Mouse (Mus musculus) large intestine, adult 2 months (tissue): ENCODE measurements around the gene Otud3. TPM values are rescaled to one million over a fixed set of nuclear protein-coding genes. Genes with fewer than 3 reads are reported as not detected.
A peak's percentile ranks its signal among the peaks of the same experiment; 100 is the strongest.

Experiments
- DNase-seq: peaks from one replicate; pipeline ENCODE4 v3.0.0-alpha.2; 2012; ENCODE audit warnings: low read depth, low spot score
- WGBS: fragments of 180-500 bp; shearing (Covaris S2); methylation state at CpG from one replicate; pipeline ENCODE4 v1.1.7; 2018; 5-methylcytosine and 5-hydroxymethylcytosine counted together
- polyA plus RNA-seq: library from polyadenylated mRNA; depleted of rRNA; stranded (reverse); fragments of >200 nt; gene quantifications from 2 replicates; pipeline ENCODE4 v1.2.3, GENCODE M21; 2012; rRNA removed

The Otud3 gene
- polyA plus RNA-seq: 5.5 and 10.8 TPM in 2 replicates

DNA sequence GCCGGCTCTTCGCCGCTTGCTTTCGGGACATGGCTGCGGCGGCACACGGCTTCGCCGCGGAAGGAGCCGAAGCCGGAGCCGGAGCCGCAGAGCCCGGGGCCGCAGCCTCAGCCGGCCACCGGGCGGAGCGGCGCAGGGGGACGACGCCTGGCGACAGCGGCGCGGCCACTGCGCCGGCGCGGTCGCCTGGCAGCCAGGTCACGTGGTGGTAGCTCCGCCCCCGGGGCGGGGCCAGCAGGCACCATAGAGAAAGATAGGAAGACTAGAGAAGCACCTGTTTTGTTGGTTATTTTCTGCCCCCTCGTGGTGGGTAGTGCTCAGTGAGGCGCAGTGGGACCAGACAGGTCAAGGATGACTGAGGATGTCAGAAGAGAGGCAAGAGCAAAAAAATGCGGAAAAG, at the start of gene Otud3:
TSS of gene Otud3 (minus strand) at position 149 of the 400 bp plus-strand sequence.
- 1% methylated on average over 39 of the region's 39 CpGs for WGBS
- peak; percentile 82 for DNase-seq

DNA sequence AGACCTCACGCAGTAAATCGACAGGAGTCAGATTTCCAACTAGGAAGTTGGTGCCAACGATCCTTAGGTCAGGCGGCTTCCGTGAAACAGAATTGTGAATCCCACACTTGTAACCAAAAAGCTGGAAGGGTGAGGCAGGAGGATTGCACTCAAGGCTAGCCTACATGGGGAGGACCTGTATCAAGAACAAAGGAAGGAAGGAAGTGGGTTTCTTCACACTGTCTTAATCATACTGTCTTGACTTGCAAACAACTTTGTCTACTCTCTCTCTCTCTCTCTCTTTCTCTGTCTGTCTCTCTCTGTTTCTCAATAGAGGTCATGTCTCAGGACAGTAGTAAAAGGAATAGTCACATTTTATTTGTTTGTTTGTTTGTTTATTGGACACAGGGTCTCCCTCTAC, 49.0 kb upstream of the Otud3 start:
- 84% methylated on average over 5 of the region's 5 CpGs for WGBS
- no peak for DNase-seq

GRCm38 (mm10) chr4:138959926-138960325, 46.2 kb upstream of the Otud3 start:
- DNase-seq: no peak
- 79% methylated on average over 7 of the region's 7 CpGs for WGBS

- DNase-seq: no peak
These were observed 45.4 kb upstream of the Otud3 start for GRCm38 (mm10) chr4:138959120-138959519.

GRCm38 (mm10) chr4:138958612-138959011, 44.9 kb upstream of the Otud3 start:
- 88% methylated on average over 9 of the region's 9 CpGs for WGBS
- DNase-seq: no peak

More at GRCm38 (mm10) chr4:138959120-138959519, 45.4 kb upstream of the Otud3 start:
- WGBS: 61% methylated on average over 15 of the region's 15 CpGs

GRCm38 (mm10) chr4:138948257-138948656, 34.5 kb upstream of the Otud3 start:
- 93% methylated on average over 2 of the region's 2 CpGs for WGBS
- no peak for DNase-seq

GRCm38 (mm10) chr4:138943730-138944129, 30.0 kb upstream of the Otud3 start:
- 16% methylated on average over 15 of the region's 15 CpGs for WGBS
- peak; percentile 93 for DNase-seq

GRCm38 (mm10) chr4:138941966-138942365, 28.2 kb upstream of the Otud3 start:
- peak; percentile 74 for DNase-seq
- WGBS: 17% methylated on average over 6 of the region's 6 CpGs

DNA sequence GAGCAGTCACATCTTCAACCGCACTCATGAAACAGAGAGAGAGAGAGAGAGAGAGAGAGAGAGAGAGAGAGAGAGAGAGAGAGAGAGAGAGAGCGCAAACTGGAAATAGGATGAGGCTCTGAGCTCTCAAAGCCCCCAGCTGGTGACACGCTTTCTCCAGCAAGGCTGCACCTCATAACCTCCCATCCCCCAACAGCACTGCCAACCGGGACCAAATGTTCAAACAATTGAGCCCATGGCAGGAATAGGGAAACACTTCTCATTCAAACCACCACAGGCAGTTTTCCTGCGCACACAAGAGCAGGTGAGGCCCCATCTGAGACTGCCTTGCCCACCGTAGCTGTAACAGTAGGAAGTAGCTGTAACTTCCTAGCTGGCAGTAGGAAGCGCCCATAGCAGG, 27.7 kb upstream of the Otud3 start:
- 16% methylated on average over 7 of the region's 7 CpGs for WGBS
- DNase-seq: no peak

DNA sequence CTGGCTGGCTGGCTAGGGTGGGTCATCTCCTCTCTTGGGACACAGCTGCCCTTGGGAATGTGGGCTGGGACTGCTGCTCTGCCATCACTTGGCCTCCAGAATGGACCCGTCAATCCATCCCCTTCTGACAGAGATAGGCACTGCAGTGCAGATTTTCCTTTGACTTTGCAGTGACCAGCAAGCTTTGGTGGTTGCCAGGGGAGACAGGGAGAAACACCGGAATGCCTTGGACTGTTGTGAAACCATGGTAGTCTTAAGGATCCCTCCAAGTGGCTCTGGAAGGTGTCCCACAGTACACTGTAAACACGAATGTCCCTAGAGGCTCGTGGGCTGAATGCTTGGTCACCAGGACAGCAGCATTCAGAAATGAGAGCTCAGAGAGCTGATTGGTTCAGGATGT, 25.7 kb upstream of the Otud3 start:
- WGBS: 14% methylated on average over 4 of the region's 4 CpGs
- no peak for DNase-seq

GRCm38 (mm10) chr4:138938495-138939269, 24.9 kb upstream of the Otud3 start:
- peak; percentile 96 for DNase-seq
- WGBS: 20% methylated on average over 10 of the region's 10 CpGs

- WGBS: 88% methylated on average over 11 of the region's 11 CpGs
- DNase-seq: no peak
These were observed 20.9 kb upstream of the Otud3 start for GRCm38 (mm10) chr4:138934456-138935145.

DNA sequence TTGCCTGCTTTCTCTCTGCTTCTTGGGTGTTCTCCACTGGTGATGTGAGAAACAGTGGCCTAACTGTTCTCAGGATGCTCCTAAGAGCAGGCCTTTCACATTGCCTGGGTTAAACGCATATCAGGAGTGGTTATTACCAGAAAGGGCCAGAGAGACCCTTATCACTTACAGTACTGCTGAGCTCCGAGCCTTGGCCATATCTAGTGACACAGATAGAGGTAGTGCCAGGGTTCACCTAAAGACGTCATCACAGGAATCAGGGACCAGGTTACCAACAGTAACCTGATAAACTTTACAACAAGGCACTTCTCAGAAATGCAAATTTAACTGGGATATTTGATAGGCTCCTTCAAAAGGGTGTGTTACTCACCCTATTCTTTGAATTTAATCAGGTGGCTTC, 20.1 kb upstream of the Otud3 start:
- DNase-seq: no peak
- 34% methylated on average over 3 of the region's 3 CpGs for WGBS

- DNase-seq: no peak
- 62% methylated on average over 2 of the region's 2 CpGs for WGBS
These were observed 11.8 kb upstream of the Otud3 start for GRCm38 (mm10) chr4:138925561-138925960.

GRCm38 (mm10) chr4:138922131-138922459, 8.3 kb upstream of the Otud3 start:
- WGBS: under 1% methylated on average over 11 of the region's 11 CpGs

DNA sequence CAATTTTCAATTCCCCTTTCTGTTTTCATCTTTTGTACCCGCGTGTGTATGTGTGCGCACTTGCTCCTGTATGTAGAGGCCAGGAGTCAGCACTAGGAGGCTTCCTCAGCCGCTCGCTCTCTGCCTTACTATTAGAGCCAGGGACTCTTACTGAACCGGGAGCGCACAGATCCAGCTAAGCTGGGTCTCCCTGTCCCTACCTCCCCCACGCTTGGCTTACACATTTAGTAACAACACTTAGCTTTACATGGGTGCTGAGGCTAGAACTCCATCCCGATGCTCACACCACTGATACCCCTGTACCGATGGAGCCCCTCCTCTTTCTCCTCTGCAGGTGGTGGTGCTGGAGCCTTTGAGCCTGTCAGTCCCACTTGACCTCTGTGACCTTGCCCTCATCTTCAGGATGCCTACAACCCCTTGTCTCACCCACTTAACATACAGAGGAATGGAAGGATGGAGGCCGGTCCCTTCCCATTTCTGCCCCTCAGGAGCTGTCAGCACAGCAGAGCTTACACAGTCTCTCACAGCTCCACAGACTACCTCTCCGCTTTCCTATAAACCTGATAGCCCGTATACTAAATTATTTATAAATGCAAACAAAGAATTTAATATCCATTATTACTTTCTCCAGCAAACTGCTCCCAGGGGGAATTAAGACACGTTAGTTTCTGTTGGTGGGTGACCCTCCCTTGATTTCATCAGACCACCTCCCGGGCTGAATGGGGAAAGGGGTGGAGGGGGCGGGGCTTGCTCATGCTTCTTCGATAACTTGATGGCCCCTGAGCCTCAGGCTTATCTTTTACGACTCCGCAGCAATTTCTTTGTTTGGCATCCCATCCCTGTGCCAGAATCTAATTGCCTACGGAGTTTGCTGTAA, 7.7 kb upstream of the Otud3 start:
- no peak for DNase-seq
- 35% methylated on average over 20 of the region's 20 CpGs for WGBS

More at GRCm38 (mm10) chr4:138922131-138922459, 8.3 kb upstream of the Otud3 start:
- peak; percentile 98 for DNase-seq

DNA sequence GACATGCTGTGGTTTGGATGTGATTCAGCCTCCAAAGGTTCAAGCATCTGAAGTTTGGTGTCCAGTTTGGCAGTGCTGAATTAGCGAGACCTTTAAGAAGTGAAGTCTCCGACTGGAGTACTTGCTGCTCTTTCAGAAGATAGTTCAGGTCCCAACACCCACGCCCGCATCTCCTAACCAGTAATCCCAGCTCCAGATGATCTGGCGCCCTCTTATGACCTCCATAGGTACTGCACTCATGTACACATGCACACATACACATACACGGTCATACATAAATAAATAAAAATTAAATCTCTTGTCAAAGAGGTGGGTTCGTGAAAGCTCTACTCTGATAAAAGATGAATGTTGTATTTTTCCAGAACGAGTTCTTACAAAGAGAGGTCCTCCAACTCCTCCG, 3.5 kb upstream of the Otud3 start:
- 88% methylated on average over 9 of the region's 9 CpGs for WGBS
- no peak for DNase-seq

- 2% methylated on average over 52 of the region's 52 CpGs for WGBS
- no peak for DNase-seq
These were observed 481 bp downstream of the Otud3 start for GRCm38 (mm10) chr4:138913141-138913787.

GRCm38 (mm10) chr4:138905624-138906337, 8.0 kb downstream of the Otud3 start:
- WGBS: 82% methylated on average over 18 of the region's 18 CpGs
- no peak for DNase-seq
